Mouse (Mus musculus) forebrain, embryonic 14.5 days (tissue): ENCODE data around the gene Ddost. TPM values are rescaled to one million over a fixed set of nuclear protein-coding genes. Genes with fewer than 3 reads are reported as not detected.

Experiments
- ATAC-seq: fragments of 200-750 bp; cut with Nextera tagmentation; 2 replicates; pipeline ENCODE4 v1.8.0; 2017; ENCODE audit warnings: mild to moderate bottlenecking, moderate library complexity
- DNase-seq: peaks from one replicate; pipeline ENCODE4 v3.0.0-alpha.2; 2015; ENCODE audit warnings: low spot score
- H3K27ac ChIP-seq: fragments of 300-500 bp; sonication (generic); 2 replicates; pipeline ENCODE4 v1.5.1; 2014; ENCODE audit warnings: low read depth, mild to moderate bottlenecking, control low read depth, low read length, moderate library complexity
- H3K27me3 ChIP-seq: fragments of 300-500 bp; sonication (generic); replicated peaks from 2 replicates; pipeline ENCODE4 v1.6.1; 2014; ENCODE audit warnings: low read length, control low read depth, mixed read lengths; ENCODE audit not compliant: control insufficient read depth, insufficient read depth
- H3K36me3 ChIP-seq: fragments of 300-500 bp; sonication (generic); 2 replicates; pipeline ENCODE4 v1.6.1; 2014; ENCODE audit warnings: low read length, control low read depth; ENCODE audit not compliant: control insufficient read depth, insufficient read depth
- H3K4me1 ChIP-seq: fragments of 300-500 bp; sonication (generic); 2 replicates; pipeline ENCODE4 v1.6.1; 2014; ENCODE audit warnings: antibody characterized with exemption, low read length, control low read depth; ENCODE audit not compliant: control insufficient read depth, insufficient read depth
- H3K4me2 ChIP-seq: fragments of 300-500 bp; sonication (generic); 2 replicates; pipeline ENCODE4 v1.6.1; 2014; ENCODE audit warnings: mild to moderate bottlenecking, control low read depth, low read length
- H3K4me3 ChIP-seq: fragments of 300-500 bp; sonication (generic); 2 replicates; pipeline ENCODE4 v1.5.1; 2014; ENCODE audit warnings: low read depth, low read length, control low read depth
- H3K9ac ChIP-seq: fragments of 300-500 bp; sonication (generic); 2 replicates; pipeline ENCODE4 v1.6.1; 2014; ENCODE audit warnings: mild to moderate bottlenecking, low read length, control low read depth, moderate library complexity
- H3K9me3 ChIP-seq: fragments of 300-500 bp; sonication (generic); replicated peaks from 2 replicates; pipeline ENCODE4 v1.6.1; 2016; ENCODE audit warnings: low read length, control low read depth, mixed read lengths; ENCODE audit not compliant: control insufficient read depth
- WGBS: fragments of 180-500 bp; shearing (Covaris S2); extraction: QIAGEN DNeasy Blood & Tissue Kit; methylation state at CpG from one replicate; pipeline ENCODE4 v1.1.7; 2014; 5-methylcytosine and 5-hydroxymethylcytosine counted together
- polyA plus RNA-seq: library from polyadenylated mRNA; unstranded; fragments of >200 nt; fragmentation: Nextera tagmentation; extraction: Ambion mirVana; gene quantifications from 2 replicates; pipeline ENCODE4 v1.2.1, GENCODE M21; 2014

The Ddost gene
- polyA plus RNA-seq, 1 experiment from 2014 or later, result 182 TPM

- no peak overlapping the region for H3K4me3 ChIP-seq
- H3K9ac ChIP-seq, result no peak overlapping the region
- WGBS, result 85% methylated on average over 9 of the region's 9 CpGs
These were observed 32.8 kb downstream of the Ddost start for GRCm38 (mm10) chr4:138337341-138337740.

DNA sequence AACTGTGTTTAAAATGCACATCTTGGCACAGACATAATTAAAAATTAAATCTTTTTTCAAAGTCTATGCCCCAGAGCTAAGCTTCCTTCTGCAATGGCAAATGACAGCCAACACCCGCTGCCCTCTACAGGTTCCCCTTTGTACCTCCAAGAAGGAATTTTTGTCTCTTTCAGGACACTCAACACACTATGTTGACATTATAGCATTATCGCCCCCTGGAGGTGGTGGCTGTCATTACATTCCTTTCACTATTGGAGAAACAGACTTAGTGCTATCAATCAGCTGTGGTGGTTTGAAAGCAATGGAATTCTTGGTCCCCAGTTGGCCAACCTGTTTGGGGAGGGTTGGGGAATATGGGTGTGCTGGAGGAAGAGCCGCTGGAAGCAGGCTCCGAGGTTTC lies 35.4 kb downstream of the Ddost start:
- no peaks in the 10 kb centered on the region for H3K4me1 ChIP-seq
- no peak overlapping the region for H3K4me2 ChIP-seq
- 32% methylated on average over 4 of the region's 4 CpGs for WGBS
- DNase-seq (peak; percentile 65), ATAC-seq (no peak)
- no peaks in the 10 kb centered on the region for H3K27me3 ChIP-seq
- no peaks in the 10 kb centered on the region for H3K36me3 ChIP-seq
- H3K9me3 ChIP-seq, result no peaks in the 10 kb centered on the region
- H3K4me3 ChIP-seq, result no peak overlapping the region
- no peak overlapping the region for H3K27ac ChIP-seq
- H3K9ac ChIP-seq, result no peak overlapping the region

More at GRCm38 (mm10) chr4:138337341-138337740, 32.8 kb downstream of the Ddost start:
- no peak for DNase-seq
- Histone ChIP-seq H3K27me3 (no peaks in the 10 kb centered on the region), H3K4me2 (no peak overlapping the region), H3K9me3 (no peaks in the 10 kb centered on the region), H3K36me3 (no peaks in the 10 kb centered on the region), H3K27ac (no peak overlapping the region), H3K4me1 (no peaks in the 10 kb centered on the region)
- no peak for ATAC-seq

GRCm38 (mm10) chr4:138341393-138341792 lies 36.9 kb downstream of the Ddost start:
- H3K4me3 ChIP-seq, result no peak overlapping the region
- H3K4me1 ChIP-seq, result no peaks in the 10 kb centered on the region
- no peaks in the 10 kb centered on the region for H3K27me3 ChIP-seq
- 74% methylated on average over 8 of the region's 8 CpGs for WGBS
- no peaks in the 10 kb centered on the region for H3K9me3 ChIP-seq
- H3K36me3 ChIP-seq, result no peaks in the 10 kb centered on the region
- H3K4me2 ChIP-seq, result no peak overlapping the region
- ATAC-seq, result no peak
- DNase-seq, result no peak
- H3K9ac ChIP-seq, result no peak overlapping the region
- no peak overlapping the region for H3K27ac ChIP-seq

DNA sequence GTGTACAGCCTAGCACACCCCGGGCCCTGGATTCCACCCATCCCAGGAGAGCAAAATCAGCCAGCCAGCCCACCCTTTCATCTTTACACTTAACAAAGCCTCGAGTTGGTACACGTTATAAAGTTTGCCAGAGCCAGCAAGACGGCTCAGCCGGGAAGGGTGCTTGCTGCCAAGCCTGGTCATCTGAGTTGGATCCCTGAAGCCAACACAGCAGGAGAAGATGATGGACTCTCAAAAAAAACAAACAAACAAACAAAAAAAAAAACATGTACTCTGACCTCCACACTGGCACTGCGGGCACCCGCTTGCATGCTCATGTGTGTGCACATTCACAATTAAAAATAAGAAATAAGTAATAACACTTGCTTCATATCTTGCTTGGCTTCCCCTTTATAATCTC lies 37.5 kb downstream of the Ddost start:
- Histone ChIP-seq H3K9ac (no peak overlapping the region), H3K27ac (no peak overlapping the region), H3K4me2 (no peak overlapping the region), H3K4me1 (no peaks in the 10 kb centered on the region), H3K4me3 (no peak overlapping the region), H3K36me3 (no peaks in the 10 kb centered on the region), H3K27me3 (no peaks in the 10 kb centered on the region), H3K9me3 (no peaks in the 10 kb centered on the region)
- DNase-seq (no peak), ATAC-seq (no peak)
- WGBS, result 74% methylated on average over 7 of the region's 7 CpGs

GRCm38 (mm10) chr4:138342778-138343177 lies 38.2 kb downstream of the Ddost start:
- WGBS, result 90% methylated on average over 6 of the region's 6 CpGs
- Histone ChIP-seq H3K4me2 (no peak overlapping the region), H3K27me3 (no peaks in the 10 kb centered on the region), H3K9me3 (no peaks in the 10 kb centered on the region), H3K4me1 (no peaks in the 10 kb centered on the region), H3K4me3 (no peak overlapping the region), H3K27ac (no peak overlapping the region), H3K36me3 (no peaks in the 10 kb centered on the region), H3K9ac (no peak overlapping the region)
- ATAC-seq, result no peak
- DNase-seq, result no peak

DNA sequence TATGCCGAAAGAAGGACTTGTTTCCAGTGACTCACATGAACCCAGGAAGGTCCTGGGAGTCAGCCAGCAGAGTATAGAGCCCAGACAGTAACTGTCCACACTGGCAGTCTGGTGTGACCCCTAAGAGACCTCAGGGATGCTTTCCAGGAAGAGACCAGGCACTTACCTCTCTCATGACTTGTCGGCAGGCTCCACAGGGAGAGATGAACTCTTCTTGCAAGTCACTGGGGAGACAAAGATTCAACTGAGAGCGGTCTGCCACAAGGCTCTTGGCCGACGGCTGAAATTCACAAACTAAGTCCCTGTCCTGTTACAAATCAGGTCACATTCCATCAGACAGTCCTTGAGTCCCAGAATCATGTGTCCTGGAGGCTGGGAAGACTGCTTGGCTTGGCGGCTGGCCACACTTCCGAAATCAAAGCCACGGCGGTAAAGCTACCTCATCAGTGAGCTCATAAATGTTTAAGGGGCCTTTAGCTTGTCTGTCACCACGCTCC lies 38.9 kb downstream of the Ddost start:
- no peak for DNase-seq
- no peak for ATAC-seq
- Histone ChIP-seq H3K9ac (no peak overlapping the region), H3K4me3 (no peak overlapping the region), H3K4me2 (no peak overlapping the region), H3K4me1 (no peaks in the 10 kb centered on the region), H3K27ac (no peak overlapping the region), H3K9me3 (no peaks in the 10 kb centered on the region), H3K36me3 (no peaks in the 10 kb centered on the region), H3K27me3 (no peaks in the 10 kb centered on the region)
- WGBS, result 74% methylated on average over 10 of the region's 10 CpGs

DNA sequence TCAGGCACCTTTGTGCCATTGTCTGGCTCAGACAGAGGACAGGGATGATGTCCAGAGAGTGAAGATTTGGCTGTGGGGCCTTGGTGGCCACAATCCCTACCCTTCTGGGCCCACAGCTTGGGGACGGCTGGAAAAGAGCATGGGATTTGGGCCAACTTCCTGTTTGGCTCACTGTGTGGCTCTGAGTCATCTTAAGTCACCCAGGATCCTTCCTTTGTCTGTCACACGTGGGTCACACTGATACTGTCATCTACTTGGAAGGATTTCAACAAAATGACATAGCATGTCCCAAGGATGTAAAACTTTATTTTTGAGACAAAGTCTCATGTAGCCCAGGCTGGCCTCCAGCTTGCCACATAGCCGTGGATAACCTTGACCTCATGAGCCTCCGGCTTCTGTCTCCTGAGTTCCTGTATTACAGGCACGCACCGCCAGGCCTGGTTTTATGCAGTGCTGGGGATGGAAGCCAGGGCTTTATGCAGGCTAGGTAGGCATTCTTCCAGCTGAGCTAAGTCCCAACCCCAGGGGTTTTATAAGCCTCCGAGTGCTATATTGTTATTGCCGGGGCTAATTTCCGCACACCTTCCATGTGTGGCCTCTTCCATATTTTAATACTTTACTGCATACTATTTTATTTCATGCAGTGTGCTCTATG lies 40.5 kb downstream of the Ddost start:
- H3K4me3 ChIP-seq, result no peak overlapping the region
- no peaks in the 10 kb centered on the region for H3K4me1 ChIP-seq
- no peak overlapping the region for H3K27ac ChIP-seq
- no peak overlapping the region for H3K4me2 ChIP-seq
- no peaks in the 10 kb centered on the region for H3K27me3 ChIP-seq
- no peak for DNase-seq
- no peaks in the 10 kb centered on the region for H3K36me3 ChIP-seq
- H3K9me3 ChIP-seq, result no peaks in the 10 kb centered on the region
- WGBS, result 74% methylated on average over 9 of the region's 9 CpGs
- H3K9ac ChIP-seq, result no peak overlapping the region
- ATAC-seq, result no peak

- Histone ChIP-seq H3K4me2 (no peak overlapping the region), H3K36me3 (no peaks in the 10 kb centered on the region), H3K27me3 (no peaks in the 10 kb centered on the region), H3K4me1 (no peaks in the 10 kb centered on the region), H3K9ac (no peak overlapping the region), H3K9me3 (no peaks in the 10 kb centered on the region), H3K4me3 (no peak overlapping the region), H3K27ac (no peak overlapping the region)
- WGBS, result 72% methylated on average over 1 of the region's 1 CpGs
- ATAC-seq (no peak), DNase-seq (no peak)
These were observed 42.8 kb downstream of the Ddost start for GRCm38 (mm10) chr4:138347280-138347679.

DNA sequence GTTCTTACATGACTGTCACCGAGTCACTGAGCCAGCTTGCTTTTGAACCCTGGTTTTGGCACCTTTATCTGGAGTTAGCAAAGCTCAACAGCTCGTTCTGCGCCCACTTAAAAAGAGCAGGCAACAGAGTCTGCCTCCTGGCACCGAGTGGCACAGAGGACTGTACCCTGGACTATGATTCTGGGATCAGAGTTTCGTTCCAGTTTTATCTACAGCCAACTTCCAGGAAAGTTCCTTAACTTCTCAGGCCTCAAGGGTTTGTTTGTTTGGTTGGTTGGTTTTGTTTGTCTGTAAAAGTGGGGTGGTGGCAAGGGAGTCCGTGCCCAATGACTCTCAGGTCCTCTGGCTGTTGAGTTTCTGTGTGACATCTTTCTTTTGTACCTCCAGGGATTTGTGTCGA lies 44.2 kb downstream of the Ddost start:
- Histone ChIP-seq H3K27ac (no peak overlapping the region), H3K4me1 (no peaks in the 10 kb centered on the region), H3K36me3 (no peaks in the 10 kb centered on the region), H3K27me3 (no peaks in the 10 kb centered on the region), H3K4me2 (no peak overlapping the region), H3K9ac (no peak overlapping the region), H3K9me3 (no peaks in the 10 kb centered on the region), H3K4me3 (no peak overlapping the region)
- whole genome bisulfite sequencing, result 78% methylated on average over 7 of the region's 7 CpGs
- ATAC-seq (no peak), DNase-seq (no peak)
